Mouse (Mus musculus) ES-Bruce4 (cell line): ENCODE measurements around the gene Fam131c. TPM values are rescaled to one million over a fixed set of nuclear protein-coding genes. Genes with fewer than 3 reads are reported as not detected.

Experiments used
- H3K27ac ChIP-seq: 2 replicates; pipeline ENCODE4 v1.5.1; 2012; ENCODE audit warnings: low read length, inconsistent platforms; ENCODE audit not compliant: insufficient read depth
- H3K27me3 ChIP-seq: 2 replicates; pipeline ENCODE4 v1.6.1; 2012; ENCODE audit warnings: mild to moderate bottlenecking, low read length, inconsistent platforms; ENCODE audit not compliant: control insufficient read depth, poor library complexity, insufficient read depth, severe bottlenecking
- H3K36me3 ChIP-seq: 2 replicates; pipeline ENCODE4 v1.6.1; 2012; ENCODE audit warnings: inconsistent platforms, mild to moderate bottlenecking, low read length, moderate library complexity; ENCODE audit not compliant: control insufficient read depth, poor library complexity, insufficient read depth, severe bottlenecking
- H3K4me1 ChIP-seq: one replicate; pipeline ENCODE4 v1.8.1; 2011; ENCODE audit warnings: low read length; ENCODE audit not compliant: control insufficient read depth, insufficient read depth
- H3K4me3 ChIP-seq: 2 replicates; pipeline ENCODE4 v1.5.1; 2011; ENCODE audit warnings: low read depth, mild to moderate bottlenecking, low read length
- H3K9ac ChIP-seq: 2 replicates; pipeline ENCODE4 v1.6.1; 2012; ENCODE audit warnings: low read depth, mild to moderate bottlenecking, inconsistent platforms; ENCODE audit not compliant: poor library complexity, severe bottlenecking
- H3K9me3 ChIP-seq: replicated peaks from 2 replicates; pipeline ENCODE4 v1.6.1; 2012; ENCODE audit warnings: mild to moderate bottlenecking, low read length, inconsistent platforms; ENCODE audit not compliant: control insufficient read depth, poor library complexity, insufficient read depth, severe bottlenecking
- CTCF ChIP-seq: IDR thresholded peaks from one replicate; pipeline ENCODE4 v1.8.1; 2011; ENCODE audit warnings: low read depth, low read length
- EP300 ChIP-seq: IDR thresholded peaks from 2 replicates; pipeline ENCODE4 v1.6.1; 2011; ENCODE audit warnings: low read depth, low read length; ENCODE audit not compliant: insufficient read depth
- POLR2A ChIP-seq: IDR thresholded peaks from one replicate; pipeline ENCODE4 v1.8.1; 2011; ENCODE audit warnings: low read length; ENCODE audit not compliant: insufficient read depth
- polyA plus RNA-seq: library from polyadenylated mRNA; stranded (reverse); fragments of >200 nt; gene quantifications from 2 replicates; pipeline ENCODE4 v1.2.4, GENCODE M21; 2011; ENCODE audit warnings: low read depth; ENCODE audit not compliant: missing spikeins, insufficient read depth, insufficient read length

The Fam131c gene
- polyA plus RNA-seq, 1 experiment: 3.6 TPM

DNA sequence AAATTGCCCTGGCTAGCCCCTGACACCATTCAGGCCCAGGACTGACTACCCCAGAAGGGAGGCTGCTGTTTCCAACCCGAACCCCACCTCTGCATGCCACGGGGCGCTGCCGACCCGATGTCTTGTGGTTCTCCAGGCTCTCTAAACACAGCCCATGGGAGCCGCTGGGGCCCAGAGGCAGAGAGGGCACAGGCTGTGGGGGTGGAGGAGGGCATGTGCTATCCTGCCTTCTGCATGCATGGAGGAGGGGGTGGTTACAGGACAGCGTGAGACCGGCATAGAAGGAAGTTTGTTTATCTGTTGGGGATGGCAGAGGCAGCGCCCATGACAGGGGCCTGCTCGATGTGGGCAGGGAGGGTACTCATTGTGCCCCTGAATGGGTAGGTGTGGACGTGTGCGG lies 18.0 kb upstream of the Fam131c start:
- TF ChIP-seq CTCF: no peak
- H3K36me3 ChIP-seq: no peaks in the 10 kb centered on the region
- H3K9ac ChIP-seq: no peak overlapping the region
- no peak overlapping the region for H3K4me3 ChIP-seq
- H3K4me1 ChIP-seq: no peaks in the 10 kb centered on the region
- H3K27ac ChIP-seq: no peak overlapping the region
- H3K27me3 ChIP-seq: no peaks in the 10 kb centered on the region
- no peaks in the 10 kb centered on the region for H3K9me3 ChIP-seq

DNA sequence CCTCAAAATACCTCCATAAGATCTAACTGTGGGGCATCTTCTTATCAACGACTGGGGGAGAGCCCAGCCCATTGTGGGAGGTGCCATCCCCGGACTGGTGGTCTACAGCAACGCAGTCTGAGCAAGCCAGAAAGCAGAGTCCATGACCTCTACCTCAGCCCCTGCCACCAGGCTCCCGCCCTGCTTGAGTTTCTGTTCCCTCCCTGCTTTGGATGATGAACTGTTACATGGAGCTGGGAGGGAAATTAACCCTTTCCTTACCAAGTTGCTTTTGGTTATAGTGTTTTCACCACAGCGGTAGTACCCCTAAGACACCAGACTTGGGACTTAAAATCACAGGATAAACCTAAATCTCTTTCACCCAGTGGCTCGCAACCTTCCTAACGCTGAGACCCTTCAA lies 16.0 kb upstream of the Fam131c start:
- H3K4me3 ChIP-seq: no peak overlapping the region
- no peaks in the 10 kb centered on the region for H3K9me3 ChIP-seq
- no peak overlapping the region for H3K27ac ChIP-seq
- no peak overlapping the region for H3K9ac ChIP-seq
- H3K36me3 ChIP-seq: no peaks in the 10 kb centered on the region
- no peaks in the 10 kb centered on the region for H3K27me3 ChIP-seq
- TF ChIP-seq EP300: no peak
- TF ChIP-seq POLR2A: no peak
- no peak for TF ChIP-seq CTCF
- no peaks in the 10 kb centered on the region for H3K4me1 ChIP-seq

GRCm38 (mm10) chr4:141352986-141353385 lies 15.0 kb upstream of the Fam131c start:
- Histone ChIP-seq H3K9ac (no peak overlapping the region), H3K4me1 (no peaks in the 10 kb centered on the region), H3K27ac (no peak overlapping the region), H3K9me3 (no peaks in the 10 kb centered on the region), H3K36me3 (no peaks in the 10 kb centered on the region), H3K4me3 (no peak overlapping the region), H3K27me3 (no peaks in the 10 kb centered on the region)
- no peak for TF ChIP-seq CTCF
- TF ChIP-seq POLR2A: no peak
- no peak for TF ChIP-seq EP300

GRCm38 (mm10) chr4:141353868-141354267 lies 14.2 kb upstream of the Fam131c start:
- Histone ChIP-seq H3K27me3 (no peaks in the 10 kb centered on the region), H3K4me1 (no peaks in the 10 kb centered on the region), H3K4me3 (no peak overlapping the region), H3K9me3 (no peaks in the 10 kb centered on the region), H3K36me3 (no peaks in the 10 kb centered on the region), H3K9ac (no peak overlapping the region), H3K27ac (no peak overlapping the region)
- no peak for TF ChIP-seq CTCF

DNA sequence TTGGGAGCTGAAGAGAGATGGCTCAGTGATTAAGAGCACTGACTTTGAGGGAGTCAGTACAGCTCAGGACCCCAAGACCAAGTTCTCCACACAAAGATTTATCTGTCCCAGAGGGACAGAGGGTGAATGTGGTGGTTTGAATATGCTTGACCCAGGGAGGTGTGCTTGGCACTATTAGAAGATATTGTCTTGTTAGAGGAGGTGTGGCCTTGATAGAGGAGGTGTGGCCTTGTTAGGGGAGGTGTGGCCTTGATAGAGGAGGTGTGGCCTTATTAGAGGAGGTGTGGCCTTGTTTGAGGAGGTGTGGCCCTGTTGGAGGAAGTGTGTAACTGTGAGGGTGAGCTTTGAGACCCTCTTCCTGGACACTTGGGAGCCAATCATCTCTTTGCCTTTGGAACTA lies 10.2 kb upstream of the Fam131c start:
- Histone ChIP-seq H3K4me1 (peaks cover 6% of the 10 kb centered on the region), H3K27ac (no peak overlapping the region), H3K9ac (no peak overlapping the region), H3K36me3 (no peaks in the 10 kb centered on the region), H3K9me3 (no peaks in the 10 kb centered on the region), H3K27me3 (no peaks in the 10 kb centered on the region), H3K4me3 (no peak overlapping the region)
- no peak for TF ChIP-seq POLR2A
- no peak for TF ChIP-seq EP300
- no peak for TF ChIP-seq CTCF

DNA sequence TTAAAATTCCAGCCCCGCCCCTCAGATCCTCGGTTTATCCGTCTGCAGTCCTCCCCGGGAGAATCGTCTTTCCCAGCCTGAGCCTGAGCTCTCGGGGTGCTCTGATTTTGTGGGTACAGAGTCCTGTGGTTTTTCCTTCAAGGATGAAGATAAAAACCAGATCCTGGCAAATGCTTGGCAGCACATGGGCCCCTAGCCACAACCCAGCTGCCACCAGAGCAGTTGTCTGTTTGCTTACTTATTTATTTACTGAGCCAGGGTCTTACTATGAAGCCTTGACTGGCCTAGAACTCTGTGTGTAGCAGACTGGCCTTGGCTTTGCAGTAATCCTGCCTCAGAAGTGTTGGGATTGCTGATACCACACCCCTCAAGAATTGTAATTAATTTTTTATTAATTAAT lies 8.8 kb upstream of the Fam131c start:
- H3K36me3 ChIP-seq: no peaks in the 10 kb centered on the region
- H3K9ac ChIP-seq: no peak overlapping the region
- H3K27me3 ChIP-seq: no peaks in the 10 kb centered on the region
- no peak overlapping the region for H3K4me3 ChIP-seq
- TF ChIP-seq EP300 (no peak), POLR2A (no peak), CTCF (no peak)
- H3K27ac ChIP-seq: no peak overlapping the region
- H3K9me3 ChIP-seq: no peaks in the 10 kb centered on the region
- peaks cover 9% of the 10 kb centered on the region for H3K4me1 ChIP-seq

GRCm38 (mm10) chr4:141360846-141361245 lies 7.2 kb upstream of the Fam131c start:
- H3K4me1 ChIP-seq: peaks cover 9% of the 10 kb centered on the region
- H3K27ac ChIP-seq: no peak overlapping the region
- 0 out of 2 replicates have a peak overlapping the region, but pooled peaks have one; percentile 19 for H3K9ac ChIP-seq
- peak overlapping the region; percentile 21; the same call in 1 of the 2 replicates for H3K4me3 ChIP-seq
- H3K9me3 ChIP-seq: no peaks in the 10 kb centered on the region
- peak; percentile 52 for TF ChIP-seq CTCF
- no peak for TF ChIP-seq POLR2A
- no peak for TF ChIP-seq EP300
- no peaks in the 10 kb centered on the region for H3K27me3 ChIP-seq
- no peaks in the 10 kb centered on the region for H3K36me3 ChIP-seq
